Mouse (Mus musculus) liver, embryonic 16.5 days (tissue): ENCODE results near the gene Plcl1. TPM values are rescaled to one million over a fixed set of nuclear protein-coding genes. Genes with fewer than 3 reads are reported as not detected.

ENCODE experiments used
- ATAC-seq: fragments of 200-750 bp; cut with Nextera tagmentation; 2 replicates; pipeline ENCODE4 v1.8.0; 2017; ENCODE audit warnings: low read depth, mild to moderate bottlenecking, moderate number of reproducible peaks, moderate library complexity
- H3K27ac ChIP-seq: fragments of 300-500 bp; sonication (generic); 2 replicates; pipeline ENCODE4 v1.5.1; 2014; ENCODE audit warnings: mild to moderate bottlenecking, low read length
- H3K27me3 ChIP-seq: fragments of 300-500 bp; sonication (generic); 2 replicates; pipeline ENCODE4 v1.6.1; 2014; ENCODE audit warnings: low read depth, low read length, mixed read lengths; ENCODE audit not compliant: control insufficient read depth, insufficient read depth
- H3K36me3 ChIP-seq: fragments of 300-500 bp; sonication (generic); 2 replicates; pipeline ENCODE4 v1.6.1; 2014; ENCODE audit warnings: mild to moderate bottlenecking; ENCODE audit not compliant: control insufficient read depth, insufficient read depth
- H3K4me1 ChIP-seq: fragments of 300-500 bp; sonication (generic); 2 replicates; pipeline ENCODE4 v1.6.1; 2014; ENCODE audit warnings: low read depth, low read length, mixed read lengths; ENCODE audit not compliant: control insufficient read depth
- H3K4me2 ChIP-seq: fragments of 300-500 bp; sonication (generic); 2 replicates; pipeline ENCODE4 v1.6.1; 2014; ENCODE audit warnings: low read depth, low read length, mixed read lengths
- H3K4me3 ChIP-seq: fragments of 300-500 bp; sonication (generic); 2 replicates; pipeline ENCODE4 v1.5.1; 2014; ENCODE audit warnings: low read depth, mild to moderate bottlenecking, low read length
- H3K9ac ChIP-seq: fragments of 300-500 bp; sonication (generic); 2 replicates; pipeline ENCODE4 v1.6.1; 2014; ENCODE audit warnings: low read depth, low read length
- H3K9me3 ChIP-seq: fragments of 300-500 bp; sonication (generic); replicated peaks from 2 replicates; pipeline ENCODE4 v1.6.1; 2016; ENCODE audit warnings: low read length; ENCODE audit not compliant: control insufficient read depth
- WGBS: fragments of 180-500 bp; shearing (Covaris S2); extraction: QIAGEN DNeasy Blood & Tissue Kit; methylation state at CpG from one replicate; pipeline ENCODE4 v1.1.7; 2014; ENCODE audit not compliant: insufficient replicate concordance; 5-methylcytosine and 5-hydroxymethylcytosine counted together
- polyA plus RNA-seq: library from polyadenylated mRNA; unstranded; fragments of >200 nt; fragmentation: Nextera tagmentation; extraction: Ambion mirVana; gene quantifications from 2 replicates; pipeline ENCODE4 v1.2.1, GENCODE M21; 2015

Plcl1 gene
- polyA plus RNA-seq, 1 experiment from 2014 or later, result 0.17 TPM

DNA sequence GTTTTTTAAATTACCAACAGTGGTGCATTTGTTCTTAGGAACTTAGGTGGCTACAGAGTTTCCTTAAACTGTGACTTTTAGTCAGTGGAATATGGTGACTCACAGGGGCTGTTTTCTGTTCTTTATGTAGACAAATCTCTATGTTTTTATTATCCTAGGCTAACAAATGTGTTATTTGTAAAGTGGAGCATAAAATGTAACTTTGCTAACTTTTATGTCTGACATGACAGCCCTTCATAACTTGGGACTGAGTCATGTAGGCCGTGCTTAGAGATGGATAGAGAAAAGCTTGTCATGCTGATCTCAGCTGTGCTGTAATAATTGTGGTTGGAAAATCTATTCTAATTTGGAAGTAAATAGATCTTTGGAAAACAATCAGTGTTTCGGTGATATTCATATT lies 23.3 kb downstream of the Plcl1 start:
- Histone ChIP-seq H3K27me3 (no peaks in the 10 kb centered on the region), H3K9ac (no peak overlapping the region), H3K27ac (no peak overlapping the region), H3K4me1 (no peaks in the 10 kb centered on the region), H3K4me2 (no peak overlapping the region), H3K36me3 (no peaks in the 10 kb centered on the region), H3K9me3 (no peaks in the 10 kb centered on the region), H3K4me3 (no peak overlapping the region)
- no peak for ATAC-seq
- WGBS, result 63% methylated on average over 2 of the region's 2 CpGs

DNA sequence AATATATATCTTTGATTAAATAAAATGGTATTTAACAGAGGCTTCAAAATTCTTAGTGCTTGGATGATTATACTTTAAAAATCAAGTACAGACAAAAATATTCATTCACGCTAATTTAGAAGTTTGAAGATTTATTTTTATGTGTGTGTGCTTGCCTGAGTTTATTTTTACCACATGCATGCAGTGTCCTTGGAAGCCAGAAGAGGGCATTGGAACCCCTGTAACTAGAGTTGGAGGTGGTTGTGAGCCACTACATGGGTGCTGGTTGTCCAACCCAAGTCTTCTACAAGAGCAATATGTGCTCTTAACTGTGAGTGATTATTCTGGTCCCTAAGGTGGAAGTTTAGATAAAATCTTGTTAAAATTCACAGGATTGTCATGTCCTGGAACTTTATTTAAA lies 24.0 kb downstream of the Plcl1 start:
- no peak overlapping the region for H3K4me2 ChIP-seq
- no peaks in the 10 kb centered on the region for H3K36me3 ChIP-seq
- ATAC-seq, result no peak
- H3K4me3 ChIP-seq, result no peak overlapping the region
- H3K4me1 ChIP-seq, result no peaks in the 10 kb centered on the region
- H3K9me3 ChIP-seq, result no peaks in the 10 kb centered on the region
- no peak overlapping the region for H3K9ac ChIP-seq
- 64% methylated on average over 1 of the region's 1 CpGs for WGBS
- no peak overlapping the region for H3K27ac ChIP-seq
- H3K27me3 ChIP-seq, result no peaks in the 10 kb centered on the region

DNA sequence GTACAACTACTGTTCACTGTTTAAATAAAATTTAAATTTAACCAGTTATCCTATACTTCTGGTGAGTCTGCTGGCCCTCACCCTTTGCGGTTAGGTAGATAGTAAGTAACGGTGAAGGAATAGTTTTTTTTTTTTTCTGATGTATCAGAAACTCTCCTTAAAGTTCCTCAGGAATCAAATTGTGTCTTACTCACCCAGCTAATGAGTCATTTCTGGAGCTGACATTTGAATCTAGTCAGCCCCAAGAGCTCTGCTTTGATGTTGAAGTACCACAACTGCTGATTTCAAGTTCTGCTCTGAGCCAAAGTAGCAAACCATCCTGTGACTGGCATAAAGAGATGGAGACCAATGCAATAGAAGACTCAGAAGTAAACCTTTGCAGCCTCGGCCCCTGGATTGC lies 24.9 kb downstream of the Plcl1 start:
- Histone ChIP-seq H3K4me1 (no peaks in the 10 kb centered on the region), H3K36me3 (no peaks in the 10 kb centered on the region), H3K9ac (no peak overlapping the region), H3K4me2 (no peak overlapping the region), H3K27me3 (no peaks in the 10 kb centered on the region), H3K27ac (no peak overlapping the region), H3K4me3 (no peak overlapping the region), H3K9me3 (no peaks in the 10 kb centered on the region)
- WGBS, result 80% methylated on average over 3 of the region's 3 CpGs
- ATAC-seq, result no peak

DNA sequence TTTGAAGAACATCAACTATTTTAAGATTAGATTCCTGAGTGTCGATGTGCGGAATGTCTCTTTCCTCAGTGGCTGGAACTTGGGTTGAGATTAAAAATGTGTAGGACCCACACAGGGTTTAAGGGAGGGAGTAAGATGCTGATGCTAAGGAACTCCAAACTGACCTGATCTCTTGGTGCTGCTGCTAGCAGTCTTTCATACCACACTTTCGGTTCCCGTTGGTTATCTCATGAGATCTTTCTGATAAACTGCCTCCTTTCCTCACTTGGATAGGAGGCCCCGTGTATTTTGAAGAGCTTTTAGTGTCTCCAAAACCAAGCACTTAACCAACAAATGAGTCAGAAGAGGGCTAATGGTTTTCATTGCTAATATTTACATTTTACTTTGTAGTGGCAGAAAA lies 30.9 kb downstream of the Plcl1 start:
- no peak overlapping the region for H3K4me2 ChIP-seq
- WGBS, result 29% methylated on average over 5 of the region's 5 CpGs
- no peak for ATAC-seq

DNA sequence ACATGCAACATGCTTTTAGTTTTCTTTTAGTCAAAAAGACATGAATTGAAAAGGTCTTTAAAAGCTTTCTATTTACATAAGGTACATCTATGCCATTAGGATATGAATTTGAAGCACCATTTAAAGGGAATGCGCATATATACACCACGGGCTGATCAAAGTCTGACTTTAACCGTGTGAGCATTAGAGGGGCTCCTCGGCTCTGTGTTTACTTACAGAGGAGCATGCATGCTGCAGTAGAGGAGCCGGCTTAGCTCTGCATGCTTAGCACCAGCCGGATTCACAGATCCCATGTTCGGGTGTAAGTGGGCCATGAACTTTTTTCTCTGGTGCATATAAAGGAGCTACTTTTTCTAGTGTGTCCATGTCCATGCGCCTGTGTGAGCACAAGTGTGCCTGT lies 31.4 kb downstream of the Plcl1 start:
- no peaks in the 10 kb centered on the region for H3K4me1 ChIP-seq
- no peak overlapping the region for H3K4me2 ChIP-seq
- no peaks in the 10 kb centered on the region for H3K9me3 ChIP-seq
- H3K9ac ChIP-seq, result no peak overlapping the region
- WGBS, result 51% methylated on average over 8 of the region's 8 CpGs
- no peak overlapping the region for H3K27ac ChIP-seq
- H3K27me3 ChIP-seq, result no peaks in the 10 kb centered on the region
- no peak for ATAC-seq
- no peaks in the 10 kb centered on the region for H3K36me3 ChIP-seq
- no peak overlapping the region for H3K4me3 ChIP-seq

More for the DNA sequence above, 30.9 kb downstream of the Plcl1 start:
- Histone ChIP-seq H3K4me1 (no peaks in the 10 kb centered on the region), H3K4me3 (no peak overlapping the region), H3K9me3 (no peaks in the 10 kb centered on the region), H3K9ac (no peak overlapping the region), H3K36me3 (no peaks in the 10 kb centered on the region), H3K27ac (no peak overlapping the region), H3K27me3 (no peaks in the 10 kb centered on the region)

DNA sequence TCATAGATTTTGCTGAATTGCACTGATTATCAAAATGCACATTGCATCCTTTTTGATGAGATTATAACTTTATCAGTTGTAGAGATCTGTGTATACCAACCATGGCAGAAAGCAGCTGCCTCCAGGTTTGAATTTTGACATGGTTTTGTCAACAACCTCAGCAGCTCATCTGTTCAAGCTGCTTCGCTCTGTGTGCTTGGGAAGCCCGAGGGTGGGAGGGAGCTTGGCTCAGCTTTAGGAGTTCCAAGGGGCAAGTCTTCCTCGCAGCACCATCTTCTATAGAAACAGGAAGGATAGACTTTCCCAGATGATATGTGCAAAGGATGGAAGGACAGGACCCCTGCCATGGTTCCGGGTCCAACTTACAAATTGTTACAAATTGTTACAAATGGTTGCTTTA lies 32.9 kb downstream of the Plcl1 start:
- H3K36me3 ChIP-seq, result no peaks in the 10 kb centered on the region
- 67% methylated on average over 4 of the region's 4 CpGs for WGBS
- H3K27ac ChIP-seq, result no peak overlapping the region
- no peaks in the 10 kb centered on the region for H3K27me3 ChIP-seq
- H3K4me1 ChIP-seq, result no peaks in the 10 kb centered on the region
- ATAC-seq, result no peak
- no peak overlapping the region for H3K4me3 ChIP-seq
- H3K4me2 ChIP-seq, result no peak overlapping the region
- no peak overlapping the region for H3K9ac ChIP-seq
- no peaks in the 10 kb centered on the region for H3K9me3 ChIP-seq

DNA sequence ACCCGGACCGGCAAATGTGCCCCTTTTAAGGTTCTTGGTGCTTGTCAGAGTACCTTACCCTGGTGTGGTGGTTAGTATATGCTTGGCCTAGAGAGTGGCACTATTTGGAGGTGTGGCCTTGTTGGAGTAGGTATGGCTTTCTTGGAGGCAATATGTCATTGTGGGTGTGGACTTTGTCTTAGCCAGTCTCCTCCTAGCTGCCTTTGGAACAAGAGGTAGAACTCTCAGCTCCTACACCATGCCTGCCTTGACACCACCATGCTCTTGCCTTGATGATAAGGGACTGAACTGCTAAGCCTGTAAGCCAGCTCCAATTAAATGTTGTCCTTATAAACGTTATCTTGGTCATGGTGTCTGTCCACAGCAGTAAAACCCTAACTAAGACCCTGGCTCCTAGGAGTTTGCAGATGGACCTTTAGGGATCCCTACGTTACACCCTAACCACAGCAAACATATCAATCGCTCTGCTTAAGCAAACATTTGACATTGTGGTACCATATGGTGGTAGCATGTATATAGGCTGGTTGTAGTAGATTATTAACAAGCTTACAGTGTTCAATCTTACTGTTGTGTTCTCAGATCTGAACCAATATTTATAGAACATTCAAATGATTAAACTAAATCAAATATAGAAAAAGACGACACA lies 39.4 kb downstream of the Plcl1 start:
- no peak overlapping the region for H3K4me2 ChIP-seq
- no peaks in the 10 kb centered on the region for H3K9me3 ChIP-seq
- no peaks in the 10 kb centered on the region for H3K4me1 ChIP-seq
- 53% methylated on average over 6 of the region's 6 CpGs for WGBS
- H3K27ac ChIP-seq, result no peak overlapping the region
- no peaks in the 10 kb centered on the region for H3K36me3 ChIP-seq
- ATAC-seq, result no peak
- H3K9ac ChIP-seq, result no peak overlapping the region
- H3K27me3 ChIP-seq, result no peaks in the 10 kb centered on the region
- no peak overlapping the region for H3K4me3 ChIP-seq

DNA sequence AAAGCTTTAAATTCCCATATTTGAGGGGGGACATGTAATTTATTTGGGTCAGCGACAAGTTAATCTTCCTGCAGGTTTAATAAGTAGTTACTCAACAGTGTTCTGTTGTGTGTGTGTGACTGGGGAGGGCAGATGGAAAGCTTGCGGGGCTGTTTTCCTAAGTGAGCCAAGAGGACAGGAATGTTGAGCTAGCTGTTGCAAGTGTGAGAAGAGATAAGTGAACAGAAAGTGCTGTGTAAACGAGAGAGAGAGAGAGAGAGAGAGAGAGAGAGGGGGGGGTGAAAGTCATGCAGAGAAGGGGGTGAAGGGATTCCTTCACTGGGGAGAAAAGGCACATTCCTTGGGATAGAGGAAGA lies 39.9 kb downstream of the Plcl1 start:
- Histone ChIP-seq H3K36me3 (no peaks in the 10 kb centered on the region), H3K4me2 (no peak overlapping the region), H3K4me3 (no peak overlapping the region), H3K27me3 (no peaks in the 10 kb centered on the region), H3K27ac (no peak overlapping the region), H3K4me1 (no peaks in the 10 kb centered on the region), H3K9ac (no peak overlapping the region), H3K9me3 (no peaks in the 10 kb centered on the region)
- no peak for ATAC-seq
- 35% methylated on average over 3 of the region's 3 CpGs for whole genome bisulfite sequencing

DNA sequence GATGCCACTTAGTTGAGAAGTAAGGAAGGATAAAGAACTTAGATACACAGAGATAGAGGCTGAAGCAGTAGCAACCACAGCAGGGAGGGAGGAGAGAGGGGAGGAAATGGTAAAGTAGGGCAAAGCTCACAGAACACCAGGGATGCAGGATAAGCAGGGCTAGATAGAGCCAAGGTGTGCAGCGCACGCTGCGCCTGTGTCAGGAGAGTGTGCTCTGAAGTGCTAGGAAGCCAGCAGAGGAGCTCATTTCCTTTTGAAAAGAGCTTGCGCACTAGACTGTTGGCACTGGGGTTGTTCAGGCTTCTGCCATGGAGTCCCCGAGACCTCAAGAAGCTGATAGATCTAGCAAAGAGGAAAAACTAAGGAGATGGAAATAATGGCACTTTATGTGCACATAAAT lies 40.6 kb downstream of the Plcl1 start:
- 63% methylated on average over 5 of the region's 5 CpGs for WGBS
- H3K4me1 ChIP-seq, result no peaks in the 10 kb centered on the region
- no peak for ATAC-seq
- no peaks in the 10 kb centered on the region for H3K36me3 ChIP-seq
- H3K27ac ChIP-seq, result no peak overlapping the region
- no peak overlapping the region for H3K4me2 ChIP-seq
- no peaks in the 10 kb centered on the region for H3K9me3 ChIP-seq
- no peak overlapping the region for H3K9ac ChIP-seq
- H3K27me3 ChIP-seq, result no peaks in the 10 kb centered on the region
- H3K4me3 ChIP-seq, result no peak overlapping the region
